Mouse (Mus musculus) kidney, embryonic 14.5 days (tissue): Measurements from ENCODE around the gene Cfap44. TPM values are rescaled to one million over a fixed set of nuclear protein-coding genes. Genes with fewer than 3 reads are reported as not detected.
A peak's percentile ranks its signal among the peaks of the same experiment; 100 is the strongest.

Experiments used
- ATAC-seq: fragments of 200-750 bp; cut with Nextera tagmentation; 2 replicates; pipeline ENCODE4 v1.8.0; 2017; ENCODE audit warnings: moderate number of reproducible peaks, mild to moderate bottlenecking, moderate TSS enrichment, moderate library complexity; ENCODE audit not compliant: low FRiP score, low TSS enrichment
- H3K27ac ChIP-seq: fragments of 300-500 bp; sonication (generic); 2 replicates; pipeline ENCODE4 v1.5.1; 2014; ENCODE audit warnings: low read depth, mild to moderate bottlenecking, low read length, moderate library complexity, mixed read lengths
- H3K27me3 ChIP-seq: fragments of 300-500 bp; sonication (generic); 2 replicates; pipeline ENCODE4 v1.6.1; 2014; ENCODE audit warnings: mild to moderate bottlenecking, low read length; ENCODE audit not compliant: control insufficient read depth, insufficient read depth
- H3K36me3 ChIP-seq: fragments of 300-500 bp; sonication (generic); 2 replicates; pipeline ENCODE4 v1.6.1; 2014; ENCODE audit warnings: low read length, mixed read lengths; ENCODE audit not compliant: control insufficient read depth, insufficient read depth
- H3K4me1 ChIP-seq: fragments of 300-500 bp; sonication (generic); 2 replicates; pipeline ENCODE4 v1.6.1; 2014; ENCODE audit warnings: low read length, mixed read lengths; ENCODE audit not compliant: control insufficient read depth, insufficient read depth
- H3K4me2 ChIP-seq: fragments of 300-500 bp; sonication (generic); replicated peaks from 2 replicates; pipeline ENCODE4 v1.6.1; 2014; ENCODE audit warnings: low read depth, mild to moderate bottlenecking, low read length
- H3K4me3 ChIP-seq: fragments of 300-500 bp; sonication (generic); 2 replicates; pipeline ENCODE4 v1.5.1; 2014; ENCODE audit warnings: mild to moderate bottlenecking, low read length
- H3K9ac ChIP-seq: fragments of 300-500 bp; sonication (generic); 2 replicates; pipeline ENCODE4 v1.6.1; 2014; ENCODE audit warnings: low read depth, mild to moderate bottlenecking, low read length, moderate library complexity
- H3K9me3 ChIP-seq: fragments of 300-500 bp; sonication (generic); 2 replicates; pipeline ENCODE4 v1.6.1; 2016; ENCODE audit warnings: low read length; ENCODE audit not compliant: control insufficient read depth
- WGBS: fragments of 180-500 bp; shearing (Covaris S2); extraction: QIAGEN DNeasy Blood & Tissue Kit; methylation state at CpG from one replicate; pipeline ENCODE4 v1.1.7; 2014; 5-methylcytosine and 5-hydroxymethylcytosine counted together
- polyA plus RNA-seq: library from polyadenylated mRNA; unstranded; fragments of >200 nt; fragmentation: Nextera tagmentation; extraction: Ambion mirVana; gene quantifications from 2 replicates; pipeline ENCODE4 v1.2.1, GENCODE M21; 2014

Gene Cfap44
- polyA plus RNA-seq, 1 experiment from 2014 or later: 0.46 TPM

- no peak overlapping the region for H3K4me3 ChIP-seq
- H3K4me2 ChIP-seq: no peak overlapping the region
- H3K9me3 ChIP-seq: no peaks in the 10 kb centered on the region
- no peak overlapping the region for H3K27ac ChIP-seq
- no peak overlapping the region for H3K9ac ChIP-seq
- 0 out of 2 replicates have a peak, but pooled peaks cover 2% of the 10 kb centered on the region for H3K4me1 ChIP-seq
- no peaks in the 10 kb centered on the region for H3K27me3 ChIP-seq
- ATAC-seq: no peak
- WGBS: 74% methylated on average over 4 of the region's 4 CpGs
- peaks cover 19% of the 10 kb centered on the region; the same call in 1 of the 2 replicates for H3K36me3 ChIP-seq
Measured at GRCm38 (mm10) chr16:44380006-44380405, 14.6 kb upstream of the Cfap44 start.

GRCm38 (mm10) chr16:44381578-44381977 lies 13.0 kb upstream of the Cfap44 start:
- Histone ChIP-seq H3K36me3 (peaks cover 20% of the 10 kb centered on the region; the same call in 1 of the 2 replicates), H3K4me3 (no peak overlapping the region), H3K27me3 (no peaks in the 10 kb centered on the region), H3K9ac (no peak overlapping the region), H3K4me2 (no peak overlapping the region), H3K27ac (no peak overlapping the region), H3K4me1 (0 out of 2 replicates have a peak, but pooled peaks cover 2% of the 10 kb centered on the region), H3K9me3 (no peaks in the 10 kb centered on the region)
- no peak for ATAC-seq
- WGBS: 50% methylated on average over 5 of the region's 5 CpGs

- H3K36me3 ChIP-seq: peaks cover 13% of the 10 kb centered on the region; the same call in 1 of the 2 replicates
- H3K4me2 ChIP-seq: no peak overlapping the region
- no peaks in the 10 kb centered on the region for H3K27me3 ChIP-seq
- no peak overlapping the region for H3K4me3 ChIP-seq
- 0 out of 2 replicates have a peak, but pooled peaks cover 2% of the 10 kb centered on the region for H3K4me1 ChIP-seq
- ATAC-seq: no peak
- H3K9ac ChIP-seq: no peak overlapping the region
- 50% methylated on average over 2 of the region's 2 CpGs for WGBS
- no peak overlapping the region for H3K27ac ChIP-seq
- no peaks in the 10 kb centered on the region for H3K9me3 ChIP-seq
Measured at GRCm38 (mm10) chr16:44383549-44383948, 11.0 kb upstream of the Cfap44 start.

GRCm38 (mm10) chr16:44384251-44384650 lies 10.3 kb upstream of the Cfap44 start:
- 100% methylated on average over 1 of the region's 1 CpGs for WGBS
- Histone ChIP-seq H3K9me3 (no peaks in the 10 kb centered on the region), H3K4me3 (no peak overlapping the region), H3K4me2 (no peak overlapping the region), H3K27me3 (no peaks in the 10 kb centered on the region), H3K36me3 (peaks cover 11% of the 10 kb centered on the region; the same call in 1 of the 2 replicates), H3K9ac (no peak overlapping the region), H3K4me1 (0 out of 2 replicates have a peak, but pooled peaks cover 2% of the 10 kb centered on the region), H3K27ac (no peak overlapping the region)
- ATAC-seq: no peak

GRCm38 (mm10) chr16:44391877-44392548 lies 2.6 kb upstream of the Cfap44 start:
- Histone ChIP-seq H3K4me1 (peaks cover 8% of the 10 kb centered on the region; the same call in 1 of the 2 replicates), H3K27ac (no peak overlapping the region), H3K4me2 (no peak overlapping the region), H3K27me3 (no peaks in the 10 kb centered on the region), H3K4me3 (no peak overlapping the region), H3K9ac (no peak overlapping the region), H3K36me3 (peaks cover 5% of the 10 kb centered on the region; the same call in 1 of the 2 replicates), H3K9me3 (no peaks in the 10 kb centered on the region)
- WGBS: 26% methylated on average over 9 of the region's 9 CpGs
- peak; percentile 58; the same call in 1 of the 2 replicates for ATAC-seq

GRCm38 (mm10) chr16:44404933-44405332 lies 10.3 kb downstream of the Cfap44 start:
- ATAC-seq: no peak
- 93% methylated on average over 5 of the region's 5 CpGs for WGBS
- H3K4me3 ChIP-seq: no peak overlapping the region
- no peaks in the 10 kb centered on the region for H3K27me3 ChIP-seq
- H3K9ac ChIP-seq: no peak overlapping the region
- no peak overlapping the region for H3K27ac ChIP-seq
- no peaks in the 10 kb centered on the region for H3K36me3 ChIP-seq
- H3K9me3 ChIP-seq: peaks cover 6% of the 10 kb centered on the region; the same call in 1 of the 2 replicates
- H3K4me1 ChIP-seq: no peaks in the 10 kb centered on the region
- no peak overlapping the region for H3K4me2 ChIP-seq

- Histone ChIP-seq H3K4me2 (no peak overlapping the region), H3K4me3 (no peak overlapping the region), H3K9me3 (peaks cover 6% of the 10 kb centered on the region; the same call in 1 of the 2 replicates), H3K4me1 (no peaks in the 10 kb centered on the region), H3K36me3 (no peaks in the 10 kb centered on the region), H3K27ac (no peak overlapping the region), H3K27me3 (no peaks in the 10 kb centered on the region), H3K9ac (no peak overlapping the region)
- 86% methylated on average over 5 of the region's 5 CpGs for WGBS
- no peak for ATAC-seq
Measured at GRCm38 (mm10) chr16:44407211-44407610, 12.6 kb downstream of the Cfap44 start.

- WGBS: 87% methylated on average over 2 of the region's 2 CpGs
- H3K27me3 ChIP-seq: no peaks in the 10 kb centered on the region
- H3K9me3 ChIP-seq: peaks cover 6% of the 10 kb centered on the region; the same call in 1 of the 2 replicates
- H3K4me2 ChIP-seq: no peak overlapping the region
- no peak overlapping the region for H3K4me3 ChIP-seq
- no peaks in the 10 kb centered on the region for H3K36me3 ChIP-seq
- H3K9ac ChIP-seq: no peak overlapping the region
- no peak overlapping the region for H3K27ac ChIP-seq
- no peaks in the 10 kb centered on the region for H3K4me1 ChIP-seq
- no peak for ATAC-seq
Measured at GRCm38 (mm10) chr16:44408290-44408689, 13.7 kb downstream of the Cfap44 start.

GRCm38 (mm10) chr16:44410176-44410575 lies 15.6 kb downstream of the Cfap44 start:
- H3K27me3 ChIP-seq: no peaks in the 10 kb centered on the region

More at GRCm38 (mm10) chr16:44410176-44410575, 15.6 kb downstream of the Cfap44 start:
- H3K9me3 ChIP-seq: no peaks in the 10 kb centered on the region
- no peaks in the 10 kb centered on the region for H3K4me1 ChIP-seq
- 55% methylated on average over 6 of the region's 6 CpGs for WGBS
- no peak overlapping the region for H3K4me2 ChIP-seq
- no peak overlapping the region for H3K9ac ChIP-seq
- no peaks in the 10 kb centered on the region for H3K36me3 ChIP-seq
- no peak for ATAC-seq
- no peak overlapping the region for H3K27ac ChIP-seq
- H3K4me3 ChIP-seq: no peak overlapping the region
